Mouse (Mus musculus): ENCODE measurements around the gene Tpk1.
"Not testable (repeated sequence)": the region's sequence is repeated elsewhere in the genome, so short reads cannot be mapped to it uniquely, and the experiment has no call there.

Tpk1 gene

DNA sequence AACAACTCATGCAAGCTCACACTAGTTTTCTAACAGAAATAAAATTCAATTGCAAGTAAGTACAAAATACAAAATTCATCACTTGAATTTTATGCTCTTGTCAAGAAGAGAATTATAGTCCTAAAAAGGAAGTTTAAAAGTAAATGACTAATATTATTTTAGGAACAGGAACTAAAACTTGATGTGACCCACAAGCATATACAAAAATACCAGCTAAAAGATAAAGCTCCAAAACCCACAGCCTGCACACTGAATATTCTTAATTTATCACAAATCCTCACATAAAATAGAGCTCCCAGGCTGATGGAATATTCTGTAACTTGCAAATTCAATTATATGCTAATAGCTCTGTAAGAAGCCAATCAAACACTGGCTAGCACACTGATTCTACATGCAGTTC, 25.5 kb downstream of the Tpk1 start:
- DNase-seq (ENCODE audit: low read depth, low spot score) = no peak

DNA sequence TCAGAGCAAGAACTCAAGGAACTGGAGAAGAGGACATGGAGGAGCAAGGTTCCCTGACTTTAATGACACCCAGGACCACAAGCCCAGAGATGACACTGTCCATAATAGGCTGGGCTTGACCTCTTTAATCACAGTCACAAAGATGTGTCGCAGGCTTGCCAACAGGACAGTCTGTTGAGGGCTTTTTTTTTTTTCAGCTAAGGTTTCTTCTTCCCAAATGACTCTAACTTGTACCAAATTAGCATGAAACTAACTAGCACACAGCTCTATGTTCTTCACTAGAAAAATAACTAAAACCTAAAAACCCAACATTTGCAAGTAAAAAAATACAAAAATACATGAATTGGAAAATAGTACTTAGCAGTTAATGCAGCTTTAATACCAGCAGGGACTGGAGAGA, 27.2 kb downstream of the Tpk1 start:
- DNase-seq (ENCODE audit: low read depth, low spot score) = no peak

DNA sequence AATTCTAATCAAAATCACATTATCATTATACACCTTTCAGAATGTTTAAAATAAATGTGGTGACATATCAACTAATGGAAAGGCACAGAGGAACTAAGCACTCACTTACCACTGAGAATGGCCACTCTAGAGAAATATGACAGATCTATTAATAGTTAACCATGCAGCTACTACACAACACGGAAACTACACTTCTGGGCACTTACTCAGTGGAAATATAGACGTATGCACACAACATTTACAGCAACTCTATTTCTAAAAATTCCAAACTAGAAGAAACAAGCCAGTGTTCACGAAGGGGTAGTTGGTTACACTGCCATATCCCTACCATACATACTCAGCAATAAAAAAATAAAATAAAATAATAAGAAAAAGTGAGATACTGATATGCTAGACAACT, 28.0 kb downstream of the Tpk1 start:
- no peak for DNase-seq (ENCODE audit: low read depth, low spot score)

DNA sequence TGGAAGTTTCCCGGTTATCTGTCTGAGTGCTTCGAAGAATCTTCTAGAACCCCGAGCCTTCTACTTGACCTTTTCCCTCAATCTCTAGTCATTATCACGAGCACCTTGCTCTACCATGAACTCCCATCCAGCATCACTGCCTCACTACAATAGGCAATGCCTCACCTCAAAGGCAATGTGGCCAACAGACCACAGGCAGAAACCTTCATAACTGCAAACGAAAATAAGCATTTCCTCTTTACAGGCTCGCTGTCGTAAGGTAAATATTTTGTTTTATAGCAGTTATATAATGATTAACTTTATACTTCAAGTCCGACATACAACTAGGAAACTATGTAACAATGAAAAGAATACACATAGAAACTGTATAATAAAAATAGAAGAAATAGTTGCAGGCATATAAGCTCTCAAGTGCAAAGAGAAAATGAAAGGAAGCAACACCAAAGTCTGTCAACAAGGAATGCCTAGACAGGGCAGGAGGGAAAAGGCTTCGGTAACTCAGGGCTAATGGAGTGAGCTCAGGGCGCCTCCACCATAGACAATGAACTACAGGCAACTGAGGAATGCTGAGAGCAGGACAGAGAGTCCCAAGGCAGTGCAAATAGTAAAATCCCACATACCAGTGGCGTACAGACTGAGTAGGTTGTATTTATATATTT, 29.0 kb downstream of the Tpk1 start:
- no peak for DNase-seq (ENCODE audit: low read depth, low spot score)

DNA sequence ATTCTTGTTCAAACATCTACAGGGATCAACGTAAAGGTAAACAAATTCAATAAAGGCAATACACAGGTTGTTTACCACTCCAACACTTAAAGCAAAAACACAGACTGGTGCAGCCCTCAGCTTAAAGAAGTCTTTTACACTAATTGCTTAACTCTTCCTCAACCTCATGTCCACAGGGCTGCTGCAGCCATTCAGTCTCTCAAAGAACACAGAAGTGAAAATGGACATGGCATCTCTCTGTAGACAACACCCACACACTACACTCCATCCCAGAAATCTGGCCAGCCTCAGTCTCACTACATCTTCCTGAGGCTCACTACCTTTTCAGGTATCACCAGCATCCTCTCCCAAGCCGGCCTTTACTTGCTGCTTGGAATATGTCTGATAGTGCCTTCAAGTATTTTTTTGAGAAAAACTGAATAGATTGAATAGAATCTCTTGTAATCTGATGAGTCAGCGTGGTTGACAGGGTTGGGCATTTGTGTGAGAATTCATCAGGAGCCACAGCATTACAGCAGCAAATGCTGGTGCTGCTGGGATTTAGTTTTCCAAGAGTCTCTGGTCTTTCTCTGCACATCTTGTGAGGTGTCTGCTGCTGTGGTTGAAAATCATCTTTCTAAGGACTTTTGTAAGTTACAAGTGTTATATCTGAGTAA, 32.6 kb downstream of the Tpk1 start:
- DNase-seq (ENCODE audit: low read depth, low spot score) = no peak

DNA sequence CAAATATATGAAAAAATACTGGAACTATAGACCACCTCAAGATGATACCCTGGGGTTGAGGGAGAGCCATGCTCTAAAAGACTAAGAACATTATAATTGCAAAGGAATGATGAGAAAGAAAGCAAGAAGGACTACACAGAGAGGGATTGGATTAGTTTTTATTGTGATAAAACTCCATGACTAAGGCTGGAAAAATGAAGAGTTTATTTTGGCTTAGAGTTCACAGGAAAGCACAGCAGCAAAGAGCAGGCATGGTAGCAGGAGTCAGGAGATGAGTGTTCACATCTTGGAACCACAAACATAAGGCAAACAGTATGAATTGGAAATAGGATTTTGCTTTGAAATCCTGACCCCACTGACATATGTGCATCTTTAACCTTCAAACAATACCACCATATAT, 33.2 kb downstream of the Tpk1 start:
- no peak for DNase-seq (ENCODE audit: low read depth, low spot score)

DNA sequence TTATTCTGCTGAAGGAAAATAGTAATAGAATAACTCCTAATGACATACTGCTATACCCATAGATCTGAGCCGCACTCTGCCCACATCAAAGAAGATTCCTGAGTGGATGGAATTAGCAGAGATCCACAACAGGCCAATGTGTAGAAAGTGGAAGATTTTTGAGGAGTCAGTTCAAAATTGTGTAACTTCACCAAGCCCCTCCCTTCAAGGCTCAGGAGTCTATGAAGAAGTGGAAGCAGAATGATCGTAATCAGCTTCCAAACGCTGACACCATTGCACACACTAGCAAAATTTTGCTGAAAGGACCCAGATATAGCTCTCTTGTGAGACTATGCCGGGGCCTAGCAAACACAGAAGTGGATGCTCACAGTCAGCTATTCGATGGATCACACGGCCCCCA, 42.6 kb downstream of the Tpk1 start:
- DNase-seq (ENCODE audit: low read depth, low spot score) = not testable (repeated sequence)

DNA sequence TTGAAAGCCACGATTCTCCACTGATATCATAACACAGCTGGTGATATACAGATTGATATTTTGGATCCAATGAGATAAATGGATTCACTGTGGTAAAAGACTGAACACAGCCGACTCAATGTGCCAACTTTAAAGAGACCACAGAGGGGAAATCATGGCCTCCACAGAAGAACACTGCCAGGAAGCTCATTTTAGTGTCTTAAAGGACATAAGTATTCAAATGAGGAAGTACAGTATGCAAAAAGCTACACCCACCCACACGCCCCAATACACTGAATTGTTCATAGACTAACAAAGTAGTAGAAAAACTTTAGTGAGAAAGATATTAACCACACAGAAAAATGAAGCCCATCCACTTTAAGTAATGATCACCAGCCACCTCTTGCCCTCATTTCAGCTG, 46.8 kb downstream of the Tpk1 start:
- DNase-seq (ENCODE audit: low read depth, low spot score) = peak; percentile 34

DNA sequence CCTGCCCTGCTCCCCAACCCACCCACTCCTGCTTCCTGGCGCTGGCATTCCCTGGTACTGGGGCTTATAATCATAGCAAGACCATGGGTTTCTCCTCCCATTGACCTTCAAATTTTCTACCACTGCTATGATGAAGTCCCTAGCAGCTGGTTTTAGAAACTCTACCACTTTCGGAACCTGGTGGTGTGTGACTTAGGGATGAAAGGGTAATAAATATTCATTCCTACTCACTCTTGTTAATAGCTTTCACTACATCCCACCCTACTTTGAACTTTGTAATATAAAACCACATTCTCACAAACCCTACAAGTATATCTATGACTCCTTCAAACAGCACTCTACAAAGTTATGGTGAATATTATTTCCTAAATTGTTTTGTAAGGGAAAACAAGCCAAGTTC, 54.3 kb downstream of the Tpk1 start:
- no peak for DNase-seq (ENCODE audit: low read depth, low spot score)

DNA sequence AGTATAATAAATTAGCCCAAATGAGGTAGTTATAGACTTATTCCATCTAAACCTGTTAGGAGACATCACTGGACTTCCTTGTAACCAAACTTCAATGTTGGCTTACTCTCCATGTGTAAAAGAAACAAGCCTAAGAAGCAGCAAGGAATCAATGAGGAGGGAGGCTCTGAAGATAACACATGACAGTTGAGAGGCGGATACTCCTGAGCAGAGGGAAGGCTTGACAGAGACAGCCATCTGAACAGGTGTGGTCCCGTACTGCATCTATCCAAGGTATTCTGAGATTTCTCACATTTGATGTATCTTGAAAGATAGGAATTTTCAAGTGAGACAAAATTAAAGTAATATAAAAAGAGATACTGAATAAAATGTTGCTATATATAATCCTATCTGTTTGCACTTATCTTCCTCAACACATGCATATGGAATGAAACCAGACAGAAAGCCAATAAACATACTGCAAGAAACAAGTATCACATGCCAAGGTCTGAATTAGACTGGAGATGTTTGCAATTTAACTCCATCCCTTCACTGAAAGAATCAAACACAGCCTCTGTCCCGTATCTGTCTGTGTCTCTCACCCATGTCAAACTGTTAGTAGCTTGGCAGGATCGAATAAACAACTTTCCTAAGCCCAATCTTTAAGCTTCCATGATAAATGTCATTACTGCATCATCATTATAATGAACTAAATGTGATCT, 75.1 kb downstream of the Tpk1 start:
- no peak for DNase-seq (ENCODE audit: low read depth, low spot score)

DNA sequence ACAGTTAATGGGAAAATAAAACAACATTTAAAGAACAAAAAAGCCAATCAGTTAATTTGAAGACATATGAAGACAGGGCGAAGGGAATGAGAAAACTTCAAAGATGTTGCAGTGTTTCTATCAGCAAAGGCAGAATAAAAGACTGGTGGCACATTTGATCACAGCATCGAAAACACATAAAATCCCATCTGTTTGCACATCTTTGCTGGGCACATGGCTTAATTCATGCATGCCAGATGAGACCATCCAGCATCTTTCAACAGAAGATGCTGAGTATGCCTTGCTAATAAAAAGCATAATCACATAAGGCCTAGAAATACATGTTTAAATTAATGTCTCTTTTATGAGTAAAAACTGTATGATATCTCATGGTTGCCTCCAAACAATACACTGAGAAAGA, 80.8 kb downstream of the Tpk1 start:
- no peak for DNase-seq (ENCODE audit: low read depth, low spot score)

DNA sequence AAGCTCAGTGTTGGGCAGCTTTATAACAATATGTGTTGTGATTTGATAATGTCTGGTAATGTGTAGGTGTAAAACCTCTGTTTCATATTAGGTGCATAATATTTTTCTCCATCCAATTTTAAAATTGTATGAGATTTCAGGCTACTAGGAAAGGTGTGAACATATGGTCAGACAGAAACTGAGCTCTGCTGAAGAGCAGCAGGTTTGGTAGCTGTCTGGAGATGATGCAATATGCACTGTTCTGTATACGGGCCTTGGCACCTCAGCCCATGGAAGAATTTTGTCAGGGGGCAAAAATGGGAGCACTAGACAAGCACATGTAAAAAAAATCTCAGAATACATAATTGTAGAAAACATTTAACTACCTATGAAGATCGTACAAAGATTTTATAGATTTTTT, 84.3 kb downstream of the Tpk1 start:
- DNase-seq (ENCODE audit: low read depth, low spot score) = no peak

DNA sequence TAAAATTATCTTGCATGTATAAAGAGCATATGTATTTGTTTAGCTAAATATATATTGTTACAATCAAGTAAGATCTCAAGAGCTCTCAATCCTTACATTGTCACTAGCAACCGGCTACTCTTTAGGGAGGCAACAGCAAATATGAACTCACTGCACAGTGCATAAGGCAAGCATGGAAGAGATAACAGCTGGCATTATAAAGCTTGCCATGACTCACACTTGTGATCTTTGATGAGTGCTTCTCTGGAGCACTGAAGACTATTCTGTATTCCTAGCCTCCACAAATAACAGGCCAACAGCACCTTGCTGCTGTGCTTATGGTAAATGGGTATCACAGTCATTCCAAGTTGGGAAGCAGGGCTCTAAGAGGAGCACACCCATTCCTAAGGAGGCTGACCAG, 98.2 kb downstream of the Tpk1 start:
- no peak for DNase-seq (ENCODE audit: low read depth, low spot score)

DNA sequence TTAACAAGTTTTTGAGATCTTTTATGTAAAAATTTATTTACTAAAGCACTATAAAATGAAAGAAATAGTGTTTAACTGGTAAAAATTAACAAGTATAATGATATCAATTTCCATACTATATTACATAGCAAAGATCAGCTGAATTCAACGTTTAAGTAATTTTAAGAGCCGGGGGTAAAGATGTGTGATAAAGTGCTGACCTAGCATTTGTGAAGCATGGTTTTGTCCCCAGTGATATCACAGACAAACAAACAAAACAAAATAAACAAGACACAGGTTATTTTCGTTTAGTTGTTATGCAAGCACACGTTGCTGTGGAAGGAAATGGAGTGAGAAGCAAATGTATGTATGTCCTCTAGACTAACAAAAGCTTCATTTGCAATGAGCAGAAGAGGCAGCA, 103.6 kb downstream of the Tpk1 start:
- DNase-seq (ENCODE audit: low read depth, low spot score) = no peak

DNA sequence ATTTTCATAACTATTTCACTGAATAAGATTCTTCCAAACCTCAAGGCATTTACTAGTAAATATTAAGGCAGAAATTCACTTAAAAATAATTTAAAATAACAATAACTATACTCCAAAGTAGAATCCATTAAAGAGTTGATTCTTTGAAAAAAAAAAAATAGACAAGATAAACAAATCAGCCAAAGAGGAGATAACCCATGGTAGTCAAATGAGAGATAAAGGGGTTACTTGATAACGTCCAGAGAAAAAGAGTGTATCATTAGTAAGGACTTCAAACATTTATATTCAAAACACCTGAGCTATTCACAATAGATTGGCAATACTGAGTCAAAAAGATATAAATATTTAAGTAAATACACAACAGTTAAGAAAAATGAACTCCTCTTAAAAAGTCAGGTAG, 114.7 kb downstream of the Tpk1 start:
- DNase-seq (ENCODE audit: low read depth, low spot score) = no peak

DNA sequence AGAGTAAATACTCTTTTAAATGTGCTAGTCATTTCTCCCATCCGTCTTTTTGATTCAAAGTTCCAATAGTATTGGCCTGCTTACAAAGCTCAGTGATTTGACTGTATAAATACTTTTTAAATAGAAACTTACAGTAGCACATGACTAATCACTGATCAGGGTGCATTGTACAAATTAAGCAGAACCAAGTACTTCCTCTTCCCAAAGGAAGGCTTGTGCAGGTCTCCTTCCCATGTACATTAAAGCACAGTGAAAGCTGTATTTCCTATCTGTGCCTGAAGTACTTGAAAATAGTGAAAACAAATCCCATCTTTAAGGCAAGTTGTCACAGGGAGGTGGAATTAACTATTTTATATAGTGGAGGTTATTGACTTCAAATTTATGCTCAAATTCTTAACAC, 119.5 kb downstream of the Tpk1 start:
- DNase-seq (ENCODE audit: low read depth, low spot score) = no peak

DNA sequence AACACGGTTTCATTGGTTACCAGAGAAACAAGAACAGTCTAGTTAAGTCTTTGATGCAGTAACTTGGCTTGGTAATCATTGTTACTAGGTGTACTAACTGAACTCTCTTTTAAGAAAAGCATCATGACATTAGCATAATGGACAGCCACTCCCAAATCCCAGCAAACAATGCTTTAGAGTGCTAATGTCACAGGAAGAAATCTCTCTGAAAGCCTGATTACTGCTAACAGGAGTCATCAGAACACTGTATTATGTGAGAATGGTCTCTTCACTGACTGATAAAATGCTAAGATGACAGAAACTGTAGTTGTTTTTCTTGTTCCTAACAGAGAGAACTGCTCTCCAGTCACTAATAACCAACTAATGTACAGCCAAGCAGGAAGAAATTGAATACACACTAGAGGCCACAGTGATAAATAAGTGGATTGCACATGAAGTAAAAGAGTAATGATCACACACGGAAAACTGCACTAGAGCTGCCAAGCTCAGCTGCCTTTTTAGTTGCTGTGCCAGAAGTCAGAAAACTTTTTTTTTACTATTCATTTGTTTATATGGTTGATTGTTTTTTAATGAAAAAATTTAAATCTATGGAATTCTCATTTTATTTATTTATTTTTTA, 128.7 kb downstream of the Tpk1 start:
- no peak for DNase-seq (ENCODE audit: low read depth, low spot score)

DNA sequence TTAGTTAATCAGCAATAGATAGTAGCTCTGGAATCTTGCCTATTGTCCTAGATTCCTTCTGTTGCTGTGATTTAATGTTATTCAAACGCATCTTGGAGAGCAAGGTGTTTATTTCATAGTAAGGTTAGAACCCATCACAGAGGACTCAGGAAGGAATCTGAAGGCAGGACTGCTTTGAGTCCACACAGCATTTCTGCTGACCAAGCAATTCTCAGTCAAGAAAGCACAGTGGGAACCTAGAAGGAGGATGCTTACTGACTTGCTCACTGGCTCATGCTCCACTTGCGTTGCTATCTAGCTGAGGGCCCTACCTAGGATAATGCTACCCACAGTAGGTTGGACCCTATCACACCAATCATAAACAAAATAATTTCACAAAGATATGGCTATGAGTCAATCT, 130.6 kb downstream of the Tpk1 start:
- DNase-seq (ENCODE audit: low read depth, low spot score) = no peak

DNA sequence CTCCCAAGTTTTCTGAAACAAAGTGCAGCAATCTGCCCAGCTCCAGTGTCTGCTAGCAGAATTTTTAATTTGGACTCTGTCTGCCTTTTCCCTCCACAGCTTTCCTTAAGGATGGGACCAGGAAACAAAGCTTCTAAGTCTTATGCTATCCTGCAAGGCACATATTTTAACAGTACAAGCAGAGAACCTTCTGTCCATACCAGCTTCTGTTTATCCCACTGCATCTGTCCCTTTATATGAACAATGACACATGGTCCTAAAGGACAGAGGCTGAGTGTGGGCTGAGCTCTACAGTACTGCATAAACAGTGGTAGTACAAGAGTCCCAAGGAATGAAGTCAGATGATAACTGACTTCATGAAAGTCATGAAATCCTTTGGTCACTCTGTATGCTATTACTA, 132.8 kb downstream of the Tpk1 start:
- DNase-seq (ENCODE audit: low read depth, low spot score) = no peak

DNA sequence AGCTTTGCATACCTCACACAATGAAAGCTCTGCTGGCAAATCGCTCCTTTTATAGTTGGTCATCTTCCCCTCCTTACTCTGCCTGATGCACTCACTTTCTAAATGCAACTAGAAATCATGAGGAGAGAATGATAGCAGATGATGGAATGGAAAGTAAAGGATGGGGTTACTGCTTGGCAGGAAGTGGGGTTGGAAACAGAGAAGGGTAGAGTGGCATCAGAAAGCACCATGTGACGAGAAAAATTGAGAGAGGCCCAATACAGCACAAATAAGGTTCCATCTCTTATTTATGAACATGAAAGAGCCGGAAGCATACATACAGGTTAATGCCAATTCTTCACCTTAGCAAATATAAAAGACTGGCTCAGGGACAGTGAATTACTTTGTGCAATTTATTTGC, 133.3 kb downstream of the Tpk1 start:
- DNase-seq (ENCODE audit: low read depth, low spot score) = no peak

DNA sequence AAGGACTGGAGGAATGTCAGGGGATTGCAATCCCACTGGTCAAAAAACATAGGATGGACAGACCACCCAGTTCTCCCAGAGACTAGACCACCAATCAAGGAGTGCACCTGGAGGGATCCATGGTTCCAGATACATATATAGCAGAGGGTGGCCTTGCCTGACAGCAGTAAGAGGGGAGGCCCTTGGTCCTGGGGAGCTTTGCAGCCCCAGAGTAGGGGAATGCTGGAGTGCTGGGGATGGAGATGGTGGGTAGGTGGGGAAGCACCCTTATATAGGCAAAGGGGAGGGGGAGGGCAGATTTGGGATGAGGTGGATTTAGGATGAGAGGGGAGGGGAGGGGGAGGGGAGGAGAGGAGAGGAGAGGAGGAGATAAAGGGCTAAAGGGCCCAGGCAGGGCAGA, 134.1 kb downstream of the Tpk1 start:
- no peak for DNase-seq (ENCODE audit: low read depth, low spot score)

DNA sequence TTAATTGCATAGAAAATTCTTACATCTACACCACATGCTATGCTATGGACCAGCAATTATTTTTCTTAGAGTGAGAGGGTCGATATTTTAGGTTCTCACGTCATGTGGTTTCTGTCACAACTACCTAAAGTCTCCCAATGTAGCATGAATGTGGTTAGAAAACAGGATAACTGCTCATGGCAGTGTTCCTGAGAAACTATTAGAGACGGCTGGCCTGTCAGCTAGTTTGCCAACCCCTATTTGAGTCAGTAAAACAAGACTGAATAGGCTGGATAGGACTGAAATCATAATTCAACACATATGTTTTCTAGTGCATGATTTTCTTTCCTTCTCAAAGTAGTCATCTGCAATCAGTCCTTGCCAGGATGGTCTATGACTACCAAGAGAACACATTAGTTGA, 137.1 kb downstream of the Tpk1 start:
- DNase-seq (ENCODE audit: low read depth, low spot score) = no peak

DNA sequence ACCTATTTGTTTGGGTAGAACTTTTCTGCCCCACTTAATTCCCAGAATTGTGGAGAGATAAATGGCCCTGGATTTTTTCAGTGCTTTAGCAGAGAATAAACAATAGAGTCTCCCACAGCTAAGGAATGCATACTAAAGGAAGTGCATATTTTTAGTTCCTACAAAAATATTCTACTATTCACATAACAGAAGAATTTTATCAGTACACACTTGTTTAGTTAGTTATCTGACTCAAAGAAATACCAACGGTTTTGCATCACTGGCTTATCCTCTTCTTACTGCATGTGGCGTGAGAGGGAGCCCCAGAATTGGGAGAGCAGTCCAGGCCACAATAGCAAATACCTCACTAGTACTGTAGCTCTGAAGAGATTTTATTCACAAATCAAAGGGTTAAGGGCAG, 141.1 kb downstream of the Tpk1 start:
- no peak for DNase-seq (ENCODE audit: low read depth, low spot score)
